Mouse (Mus musculus) Muller cell, postnatal 12 days (primary cell): ENCODE results near the gene C1qtnf5.

Experiments
- DNase-seq: peaks from one replicate; pipeline ENCODE4 v3.0.0-alpha.2; 2015; ENCODE audit errors: inconsistent ontology term

C1qtnf5 gene

GRCm38 (mm10) chr9:44130581-44131275, 23.7 kb downstream of the C1qtnf5 start:
- no peak for DNase-seq

GRCm38 (mm10) chr9:44131276-44131590, 24.2 kb downstream of the C1qtnf5 start:
- no peak for DNase-seq

GRCm38 (mm10) chr9:44132200-44132599, 25.2 kb downstream of the C1qtnf5 start:
- DNase-seq = no peak

- DNase-seq = peak; percentile 47
Measured at GRCm38 (mm10) chr9:44133287-44133686, 26.2 kb downstream of the C1qtnf5 start.

GRCm38 (mm10) chr9:44134101-44134850, 27.2 kb downstream of the C1qtnf5 start, which contains the start of gene Mcam:
Mcam (plus strand) TSS chr9:44134469.
- DNase-seq = peak; percentile 76

DNA sequence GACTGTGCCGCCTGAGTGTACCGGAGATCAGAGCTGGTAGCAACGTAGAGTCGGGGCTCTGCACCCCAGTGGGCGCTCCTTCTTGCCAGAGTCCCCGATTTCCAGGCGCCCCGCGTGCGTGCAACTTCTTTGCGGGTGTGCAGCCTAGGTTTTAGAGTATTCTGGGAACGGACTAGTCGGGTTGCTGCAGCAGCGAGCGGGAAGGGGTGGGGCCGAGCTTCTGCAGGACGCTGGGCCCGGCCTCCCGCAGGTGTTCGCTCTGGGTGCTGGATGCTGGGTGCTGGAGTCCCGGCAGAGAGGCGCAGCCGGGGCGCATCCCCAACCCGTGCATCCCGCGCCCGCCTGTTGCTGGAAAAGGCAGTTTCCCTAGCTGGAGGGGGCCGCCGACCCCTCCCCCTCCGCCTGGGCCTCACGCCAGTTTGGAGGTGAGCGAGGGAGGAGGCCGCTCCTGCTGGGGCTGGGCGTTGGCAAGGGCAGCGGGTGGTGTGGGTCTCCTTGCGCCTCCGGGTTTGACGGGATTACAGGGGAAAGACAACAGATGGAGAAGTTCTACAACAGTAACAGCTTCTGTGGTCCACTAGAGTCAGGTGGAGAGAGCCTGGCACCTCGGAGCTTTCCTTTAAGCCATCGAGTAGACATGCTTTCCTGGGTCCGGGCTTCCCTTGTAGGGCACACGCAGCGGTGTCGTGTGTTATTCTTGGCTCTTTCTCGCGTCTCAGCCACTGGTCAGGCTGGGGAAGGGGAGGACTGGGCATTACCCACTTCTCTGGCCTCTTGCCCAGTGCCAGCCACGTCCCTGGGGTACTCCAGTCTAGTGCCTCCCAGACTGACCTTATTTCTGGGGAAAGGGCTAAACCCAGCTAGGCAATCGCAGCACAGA, 28.0 kb downstream of the C1qtnf5 start:
- DNase-seq = peak; percentile 65

DNA sequence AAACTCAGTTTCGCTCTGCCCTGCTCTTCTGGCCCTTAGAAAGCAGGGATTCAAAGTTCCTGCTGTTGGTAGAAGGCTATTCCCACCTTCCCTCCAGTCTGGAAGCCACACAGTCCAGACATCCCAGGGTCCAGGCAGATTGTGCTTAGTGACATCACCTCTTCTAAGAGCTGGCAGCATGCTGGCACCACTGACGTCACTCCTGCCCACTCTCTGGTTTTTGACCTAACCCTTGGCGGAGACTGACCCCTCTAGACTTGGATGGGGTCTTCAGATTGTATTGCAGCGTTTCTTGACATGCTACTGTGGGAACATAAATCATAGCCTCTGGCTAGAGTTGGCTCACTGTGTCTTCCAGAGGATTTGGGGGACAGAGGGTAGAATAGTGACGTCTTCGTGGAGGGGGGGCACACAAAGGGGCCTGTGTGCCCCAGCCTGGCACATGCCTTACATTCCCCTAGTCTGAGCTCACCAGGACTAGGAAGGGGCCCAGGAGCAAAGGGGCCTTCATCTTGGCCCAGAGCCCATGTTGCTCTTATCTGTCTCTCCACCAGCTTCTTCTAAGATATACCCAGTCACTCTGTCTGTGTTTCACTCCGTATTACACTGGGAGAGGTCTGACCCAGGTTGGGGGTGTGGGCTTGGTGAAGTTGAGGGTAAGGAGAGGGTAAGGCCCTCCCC, 28.8 kb downstream of the C1qtnf5 start:
- peak; percentile 78 for DNase-seq

- DNase-seq = no peak
Measured at GRCm38 (mm10) chr9:44137846-44138245, 30.8 kb downstream of the C1qtnf5 start.

GRCm38 (mm10) chr9:44141951-44142350, 34.9 kb downstream of the C1qtnf5 start:
- DNase-seq = no peak

- DNase-seq = no peak
Measured at GRCm38 (mm10) chr9:44143421-44143820, 36.4 kb downstream of the C1qtnf5 start.

- no peak for DNase-seq
Measured at GRCm38 (mm10) chr9:44144023-44144717, 37.1 kb downstream of the C1qtnf5 start.

DNA sequence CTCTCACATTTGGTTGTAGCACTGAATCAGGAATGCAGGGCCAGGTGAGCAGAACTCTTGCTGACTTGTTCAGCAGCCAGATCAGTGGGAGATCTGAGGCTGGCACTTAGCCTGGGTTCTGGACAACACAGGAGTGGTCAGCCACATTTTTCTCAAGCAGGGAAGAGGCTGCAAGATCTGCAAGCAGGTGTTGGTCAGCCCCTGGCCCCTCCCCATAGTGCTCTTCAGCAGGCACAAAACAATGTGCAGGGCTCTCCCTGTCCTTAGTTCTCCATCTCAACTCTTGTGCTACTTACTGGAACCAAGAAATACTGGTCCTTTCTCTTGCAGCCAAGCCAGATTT, 37.6 kb downstream of the C1qtnf5 start:
- no peak for DNase-seq

GRCm38 (mm10) chr9:44147290-44147689, 40.2 kb downstream of the C1qtnf5 start:
- no peak for DNase-seq
